Mouse (Mus musculus): ENCODE results near the gene Cirbp.
A peak's percentile ranks its signal among the peaks of the same experiment; 100 is the strongest.

The Cirbp gene

DNA sequence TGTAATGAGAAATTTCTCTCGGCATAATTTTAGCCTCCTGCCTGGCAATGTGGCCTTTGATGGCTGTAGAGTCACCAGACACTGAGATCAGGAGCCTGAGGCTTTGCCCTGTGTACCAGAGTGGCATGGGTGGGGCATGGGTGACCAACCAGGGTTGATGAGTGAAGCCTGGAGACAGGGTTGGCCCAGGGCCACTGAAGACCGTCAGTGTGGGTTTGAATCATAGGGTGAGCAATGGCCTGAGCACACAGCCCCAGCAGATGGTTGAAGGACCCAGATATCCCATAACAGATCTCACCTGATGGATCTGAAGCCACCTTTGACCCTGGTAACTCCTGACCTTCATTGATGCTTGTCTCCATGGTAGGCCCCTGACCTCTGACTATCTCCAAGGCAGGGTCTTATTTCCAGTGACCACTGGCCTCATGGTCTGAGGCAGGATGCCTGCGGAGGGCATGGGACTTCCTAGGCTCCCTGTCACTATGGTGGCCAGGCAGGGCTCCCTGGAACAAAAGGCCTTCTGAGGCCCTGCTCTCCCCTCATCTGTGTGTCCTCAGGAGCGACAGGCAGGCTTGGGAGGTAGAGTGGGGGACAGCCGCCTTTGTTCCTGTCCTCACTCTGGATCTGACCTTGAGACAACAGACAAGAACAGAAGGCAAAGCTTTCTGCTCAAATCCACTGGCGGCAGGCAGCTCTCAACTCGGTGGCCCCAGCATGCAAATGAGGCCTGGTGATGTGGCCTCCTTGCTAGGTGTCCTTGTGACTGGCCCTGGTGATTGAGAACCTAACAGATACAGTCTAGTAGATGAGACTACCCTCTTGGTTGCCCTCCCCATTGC is 11.9 kb downstream of the Cirbp start:
- no peak for DNase-seq (ENCODE audit: low spot score)

DNA sequence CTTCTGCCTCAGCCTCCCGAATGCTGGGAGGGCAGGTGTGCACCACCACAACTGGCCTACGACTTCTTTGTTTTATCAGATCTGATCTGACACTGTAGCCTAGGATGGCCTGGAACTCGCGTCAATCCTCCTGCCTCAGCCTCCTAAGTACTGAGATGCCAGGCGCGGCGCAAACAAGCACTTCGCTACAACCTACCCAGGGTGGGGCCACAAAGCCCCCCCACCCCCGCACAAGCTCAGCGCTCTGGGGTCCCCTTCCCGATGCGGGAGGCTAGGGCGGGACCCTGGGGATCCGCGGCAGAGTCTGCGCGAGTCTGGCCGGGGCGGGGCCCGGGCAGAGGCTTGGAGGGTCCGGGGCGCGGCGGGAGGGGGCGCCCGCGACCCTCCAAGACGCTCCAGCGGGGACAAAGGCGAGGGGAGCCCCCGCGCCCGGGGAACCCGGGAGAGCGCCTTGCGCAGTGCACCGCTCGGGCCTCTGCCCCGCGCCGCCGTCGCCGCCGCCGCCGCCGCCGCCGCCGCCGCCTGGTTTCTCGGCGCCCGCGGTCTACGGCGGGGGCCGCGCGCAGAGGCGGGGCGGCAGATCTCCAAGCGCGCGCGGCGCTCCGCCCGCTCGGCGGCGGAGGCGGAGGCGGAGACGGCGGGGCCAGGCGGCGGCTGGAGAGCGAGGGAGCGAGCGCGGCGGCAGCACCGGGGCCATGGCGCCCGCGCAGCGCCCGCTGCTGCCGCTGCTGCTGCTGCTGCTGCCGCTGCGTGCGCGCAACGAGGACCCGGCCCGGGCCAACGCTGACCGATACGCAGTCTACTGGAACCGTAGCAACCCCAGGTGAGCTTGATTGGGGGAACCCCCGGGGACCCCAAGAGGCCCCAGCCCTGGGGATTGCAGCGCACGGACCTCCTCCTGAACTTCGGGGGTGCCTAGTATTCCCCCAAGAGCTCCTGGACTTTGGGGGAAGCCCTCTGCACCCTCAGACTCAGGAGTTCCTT is 13.6 kb downstream of the Cirbp start, which contains the start of gene Efna2:
Gene Efna2 (plus strand): TSS at position 415 of the 984 bp plus-strand sequence.
- DNase-seq (ENCODE audit: low spot score): no peak

DNA sequence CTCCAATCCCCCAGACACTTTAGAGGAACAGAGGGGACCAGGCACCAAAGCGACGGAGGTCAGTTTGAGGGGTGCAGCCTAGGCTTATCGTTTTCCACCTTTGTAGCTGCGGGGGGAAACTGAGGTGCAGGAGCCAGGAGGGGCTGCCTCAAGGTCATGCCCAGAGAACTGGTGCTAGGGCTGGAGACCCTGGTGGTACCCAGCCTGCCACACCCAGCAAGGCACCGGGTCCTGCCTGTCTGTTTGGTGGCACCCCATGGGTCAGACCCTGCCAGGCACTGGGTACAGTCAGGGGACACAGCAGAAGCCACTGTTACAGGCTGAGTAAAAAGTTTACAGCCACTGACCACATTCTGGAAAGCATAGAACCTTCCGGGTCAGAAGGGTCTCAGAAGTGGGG is 14.5 kb downstream of the Cirbp start:
- DNase-seq (ENCODE audit: low spot score): no peak

DNA sequence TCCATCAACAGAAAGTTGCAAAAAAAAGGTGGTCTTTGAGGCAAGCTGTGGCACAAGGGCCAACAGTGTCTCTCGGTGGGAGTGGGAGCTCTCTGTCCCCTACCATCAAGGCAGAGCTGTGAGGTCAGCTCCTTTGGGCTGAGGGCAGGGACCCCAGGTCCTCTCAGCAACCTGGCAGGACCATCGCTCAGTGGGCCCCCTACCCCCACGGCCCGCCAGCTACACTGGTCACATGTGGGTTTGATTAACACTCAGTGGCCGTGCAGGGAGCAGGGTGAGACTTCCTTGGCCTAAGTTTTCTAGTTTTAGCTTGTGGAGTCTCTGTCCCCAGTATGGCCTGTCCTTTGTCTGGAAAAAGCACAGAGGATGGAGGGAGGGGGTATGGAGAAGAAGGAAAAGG is 15.0 kb downstream of the Cirbp start:
- DNase-seq (ENCODE audit: low spot score): no peak

DNA sequence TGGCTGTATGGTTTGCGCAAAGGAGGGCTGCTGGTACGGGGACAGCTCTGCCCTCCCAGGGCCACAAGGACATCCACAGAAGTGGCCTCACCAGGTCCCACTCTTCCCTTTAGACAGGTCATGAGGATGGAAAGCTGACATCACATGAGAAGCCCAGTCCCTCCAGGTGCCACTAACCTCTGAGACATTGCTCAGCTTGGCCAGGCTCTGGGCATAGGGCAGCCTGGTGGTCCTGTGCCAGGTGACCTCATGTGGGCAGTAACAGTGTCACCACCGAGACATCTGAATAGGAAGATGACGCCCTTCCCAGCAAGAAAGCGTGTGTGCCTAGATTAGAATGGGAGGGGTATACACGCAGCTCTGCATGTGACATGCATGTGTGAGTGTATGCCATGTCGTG is 16.8 kb downstream of the Cirbp start:
- no peak for DNase-seq (ENCODE audit: low spot score)

DNA sequence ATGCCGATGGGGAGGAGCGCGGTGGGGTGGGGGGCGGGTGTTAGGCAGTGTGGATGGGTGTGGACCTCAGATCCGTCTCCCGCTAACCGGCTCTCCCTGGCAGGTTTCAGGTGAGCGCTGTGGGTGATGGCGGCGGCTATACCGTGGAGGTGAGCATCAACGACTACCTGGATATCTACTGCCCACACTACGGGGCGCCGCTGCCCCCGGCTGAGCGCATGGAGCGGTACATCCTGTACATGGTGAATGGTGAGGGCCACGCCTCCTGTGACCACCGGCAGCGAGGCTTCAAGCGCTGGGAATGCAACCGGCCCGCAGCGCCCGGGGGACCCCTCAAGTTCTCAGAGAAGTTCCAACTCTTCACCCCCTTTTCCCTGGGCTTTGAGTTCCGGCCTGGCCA is 20.9 kb downstream of the Cirbp start:
- DNase-seq (ENCODE audit: low spot score): no peak

DNA sequence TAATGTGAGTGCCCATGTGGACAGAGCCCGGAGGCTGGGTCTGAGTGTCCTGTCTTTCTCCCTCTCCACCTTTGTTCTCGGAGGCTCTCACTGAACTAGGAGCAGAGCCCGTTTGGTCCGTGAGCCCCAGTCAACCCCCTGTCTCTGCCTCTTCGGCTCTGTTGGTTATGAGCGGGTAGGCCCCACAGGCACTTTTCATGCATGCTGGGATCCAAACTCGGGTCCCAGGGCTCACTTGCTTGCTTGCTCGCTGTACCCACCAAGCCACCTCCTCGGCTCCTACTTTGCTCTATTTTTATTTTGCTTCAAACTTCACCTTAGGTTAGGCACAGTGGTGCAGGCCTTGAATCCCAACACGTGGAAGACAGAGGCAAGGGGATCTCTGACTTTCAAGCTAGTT is 22.0 kb downstream of the Cirbp start:
- no peak for DNase-seq (ENCODE audit: low spot score)

DNA sequence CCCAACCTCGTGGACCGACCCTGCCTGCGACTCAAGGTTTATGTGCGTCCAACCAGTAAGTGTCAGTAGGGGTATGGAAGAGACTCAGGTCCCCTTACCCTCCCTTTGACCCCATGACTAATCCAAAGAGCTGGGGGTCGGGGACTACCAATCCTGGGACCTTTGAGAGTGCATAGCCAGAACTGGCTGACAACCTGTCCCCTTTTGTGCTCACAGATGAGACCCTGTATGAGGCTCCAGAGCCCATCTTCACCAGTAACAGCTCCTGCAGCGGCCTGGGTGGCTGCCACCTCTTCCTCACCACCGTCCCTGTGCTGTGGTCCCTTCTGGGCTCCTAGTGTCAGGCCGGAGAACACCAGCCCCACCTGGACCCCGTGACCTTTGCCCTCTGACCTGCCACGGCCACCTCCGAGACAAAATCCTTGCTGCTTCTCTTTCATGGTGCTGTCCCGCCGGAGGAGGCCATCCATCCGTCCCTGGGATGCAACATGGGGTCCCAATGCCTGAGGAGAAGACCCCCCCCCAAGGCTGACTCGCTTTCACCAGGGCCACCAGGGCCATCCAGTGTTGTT is 22.8 kb downstream of the Cirbp start:
- no peak for DNase-seq (ENCODE audit: low spot score)

DNA sequence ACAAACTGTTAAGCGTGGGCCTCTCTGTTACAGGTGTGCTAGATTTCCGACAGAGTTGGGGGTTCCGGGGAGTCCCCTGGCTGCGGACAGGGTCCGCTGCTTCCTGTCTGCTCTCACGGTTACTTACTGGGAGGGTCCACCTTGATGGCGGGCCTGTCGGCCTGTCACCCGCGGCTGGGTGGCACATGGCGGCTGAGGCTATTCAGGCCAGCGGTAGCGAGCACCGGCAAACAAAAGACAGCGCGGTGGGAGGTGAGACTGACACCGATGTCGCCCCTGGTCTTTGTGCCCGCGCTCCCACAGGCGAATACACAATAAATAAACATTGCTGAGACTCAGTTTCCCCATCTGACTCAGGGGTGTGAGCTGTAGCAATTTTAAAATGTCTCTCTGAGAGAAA is 24.2 kb downstream of the Cirbp start:
- DNase-seq (ENCODE audit: low spot score): no peak

DNA sequence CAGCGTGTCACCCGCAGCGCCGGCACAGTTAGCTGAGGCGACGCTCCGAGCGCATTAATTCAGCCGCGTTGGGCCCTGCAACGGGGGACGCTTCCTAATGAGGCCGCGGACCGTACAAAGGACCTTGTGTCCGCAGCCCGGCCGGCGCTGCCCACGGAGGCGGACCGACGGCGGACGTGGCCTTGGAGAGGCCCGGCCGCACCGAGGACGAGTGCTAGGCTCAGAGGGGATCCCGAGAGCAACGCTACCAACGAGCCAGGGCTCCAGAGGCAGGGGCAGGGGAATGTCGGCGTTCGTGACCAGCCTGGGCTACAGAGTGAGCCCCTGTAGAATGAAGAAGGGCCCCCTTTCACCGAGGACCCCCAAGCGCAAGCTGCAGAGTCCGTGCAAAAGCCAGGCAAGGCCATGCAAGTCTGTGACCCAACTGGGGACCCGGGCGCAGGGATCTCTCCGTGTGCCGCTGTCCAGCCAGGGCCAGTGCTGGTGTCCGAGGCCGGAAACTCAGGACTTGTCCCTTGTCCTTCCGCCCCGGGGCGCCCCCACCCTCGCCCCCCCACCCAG is 24.8 kb downstream of the Cirbp start:
- no peak for DNase-seq (ENCODE audit: low spot score)

DNA sequence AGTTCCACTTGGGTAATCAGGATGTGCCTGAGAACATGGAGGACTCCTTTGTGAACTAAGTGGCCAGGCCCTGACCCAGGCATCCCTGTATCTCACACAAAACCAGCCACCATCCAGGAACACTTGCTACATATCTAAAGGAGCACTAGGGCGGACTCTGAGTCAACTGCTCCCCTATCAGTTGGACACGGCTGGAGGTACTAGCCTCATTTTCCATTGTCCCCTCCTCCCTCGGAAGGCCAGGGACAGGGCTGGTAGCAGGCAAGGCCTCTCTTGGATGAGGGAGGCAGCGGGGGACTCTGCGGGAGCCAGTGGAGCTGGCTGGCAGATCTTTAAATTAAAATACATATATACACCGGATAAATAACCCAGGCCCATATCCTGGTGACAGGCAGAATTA is 28.2 kb downstream of the Cirbp start:
- DNase-seq (ENCODE audit: low spot score): no peak

DNA sequence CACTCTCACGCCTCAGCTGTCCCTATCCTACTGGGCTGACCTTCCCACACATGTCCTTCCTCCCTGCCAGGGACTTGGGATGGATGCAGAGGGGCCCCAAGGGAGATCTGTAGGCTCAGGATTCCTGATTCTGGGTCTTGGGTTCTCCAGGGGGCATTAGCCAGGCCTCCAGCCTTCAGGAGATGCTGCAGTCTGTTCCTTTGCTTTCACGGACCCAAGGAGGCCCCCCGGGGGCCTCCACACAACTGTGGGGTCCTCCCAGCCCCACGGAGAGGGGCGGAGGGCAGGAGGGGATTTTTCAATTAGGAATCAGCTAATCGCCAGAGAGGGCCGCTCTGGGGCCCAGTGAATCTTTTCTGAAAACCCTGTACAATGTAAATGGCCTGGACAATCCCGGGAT is 28.7 kb downstream of the Cirbp start:
- DNase-seq (ENCODE audit: low spot score): no peak

DNA sequence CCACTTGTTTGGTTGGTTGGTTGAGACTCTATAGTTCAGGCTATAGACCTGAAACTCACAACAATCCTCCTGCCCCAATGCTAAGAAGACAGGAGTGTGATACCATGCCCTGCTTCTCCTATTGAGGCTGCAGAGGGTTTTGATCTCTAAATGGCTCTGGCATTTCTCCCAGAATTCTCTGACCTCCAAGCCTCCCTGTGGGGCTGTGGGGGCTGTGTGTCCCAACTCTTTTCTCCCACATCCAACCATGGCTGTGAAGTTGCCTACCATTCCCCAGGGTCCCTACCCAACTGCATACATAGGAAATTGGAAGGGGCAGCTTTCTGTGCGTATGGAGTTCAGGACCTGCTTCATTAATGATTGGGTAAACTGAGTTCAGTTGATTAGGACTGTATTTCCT is 30.4 kb downstream of the Cirbp start:
- no peak for DNase-seq (ENCODE audit: low spot score)

DNA sequence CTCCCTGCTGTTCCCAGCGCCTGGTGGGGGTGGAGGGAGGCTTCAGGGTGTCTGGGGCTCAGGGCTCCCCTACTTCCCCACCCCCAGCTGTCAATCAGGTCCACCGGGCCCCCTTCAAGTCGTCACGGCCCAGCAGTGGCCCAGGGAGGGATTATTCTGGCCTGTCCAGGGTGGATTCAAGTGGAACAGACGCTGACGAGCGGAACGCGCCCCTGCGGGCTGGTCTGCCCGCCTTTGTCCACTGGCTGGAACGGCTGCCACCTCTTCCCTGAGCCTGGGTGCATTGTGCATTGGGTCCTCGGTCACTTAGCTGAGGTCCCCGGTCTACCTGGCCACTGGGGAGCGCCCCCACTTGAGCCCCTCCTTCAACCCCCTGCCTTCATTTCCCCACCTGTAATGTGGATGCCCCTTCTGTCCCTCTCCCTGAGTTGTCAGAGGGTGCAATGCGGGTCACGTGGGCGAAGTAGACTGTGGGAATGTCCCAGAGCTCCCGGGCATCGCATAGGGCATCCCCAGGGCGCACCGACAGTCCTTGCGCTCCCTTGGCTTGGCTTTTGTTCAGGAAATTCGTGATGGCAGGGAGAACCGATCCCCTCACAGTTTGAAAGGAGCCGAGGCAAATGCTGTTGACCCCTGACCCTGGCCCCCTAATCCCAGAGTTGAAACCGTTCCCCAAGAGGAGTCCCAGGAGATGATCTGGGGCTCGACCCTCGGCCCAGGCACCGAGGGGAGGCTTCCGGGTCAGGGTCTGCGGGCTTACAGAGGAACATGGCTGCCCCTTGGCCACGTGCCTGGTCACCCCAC is 31.2 kb downstream of the Cirbp start:
- no peak for DNase-seq (ENCODE audit: low spot score)

DNA sequence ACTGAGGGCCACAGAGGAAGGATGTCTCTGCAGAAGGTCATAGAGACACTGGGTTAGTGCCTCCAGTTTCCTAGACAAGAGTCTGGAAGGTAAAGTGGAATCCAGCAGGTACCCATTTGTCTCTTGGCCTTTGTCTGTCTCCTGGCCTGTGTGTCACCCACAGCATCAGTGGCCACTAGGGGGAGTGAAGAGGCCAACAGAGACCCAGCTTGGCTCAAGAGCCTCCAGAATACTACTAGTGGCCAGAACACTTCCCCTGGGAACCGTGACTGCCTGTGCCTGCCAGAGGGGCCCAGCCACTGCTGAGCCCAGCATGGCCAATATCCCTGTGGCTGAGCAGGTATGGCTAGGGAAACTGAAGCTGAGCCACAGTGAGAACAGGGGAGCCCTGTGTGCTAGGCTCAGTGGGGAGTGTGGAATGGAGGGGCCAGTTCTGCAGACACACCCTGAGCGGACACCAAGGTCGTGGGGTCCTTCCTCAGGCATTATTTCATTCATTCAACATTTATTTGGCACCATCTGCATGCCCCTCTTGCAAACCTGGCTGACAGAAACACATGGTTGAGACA is 33.7 kb downstream of the Cirbp start:
- DNase-seq (ENCODE audit: low spot score): peak; percentile 88

DNA sequence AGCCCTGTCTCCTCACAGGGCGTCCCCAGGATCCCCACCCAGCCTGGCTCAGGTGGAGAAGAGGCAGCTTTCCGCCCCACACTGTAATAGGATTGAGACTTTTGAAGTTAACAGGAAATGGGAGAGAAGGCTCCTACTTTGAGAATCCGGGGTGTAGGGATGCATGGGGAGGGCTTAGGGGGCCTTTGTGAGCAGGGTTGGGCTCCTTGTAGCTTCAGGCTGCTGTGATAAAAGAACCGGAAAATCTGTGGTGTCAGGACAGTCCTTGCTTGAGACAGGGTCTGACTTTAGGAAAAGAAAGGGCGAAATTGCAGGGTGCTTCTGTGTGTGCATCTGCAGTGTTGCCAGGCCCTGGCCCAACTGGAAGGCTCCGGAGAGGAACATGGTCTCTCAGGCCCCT is 34.7 kb downstream of the Cirbp start:
- no peak for DNase-seq (ENCODE audit: low spot score)

DNA sequence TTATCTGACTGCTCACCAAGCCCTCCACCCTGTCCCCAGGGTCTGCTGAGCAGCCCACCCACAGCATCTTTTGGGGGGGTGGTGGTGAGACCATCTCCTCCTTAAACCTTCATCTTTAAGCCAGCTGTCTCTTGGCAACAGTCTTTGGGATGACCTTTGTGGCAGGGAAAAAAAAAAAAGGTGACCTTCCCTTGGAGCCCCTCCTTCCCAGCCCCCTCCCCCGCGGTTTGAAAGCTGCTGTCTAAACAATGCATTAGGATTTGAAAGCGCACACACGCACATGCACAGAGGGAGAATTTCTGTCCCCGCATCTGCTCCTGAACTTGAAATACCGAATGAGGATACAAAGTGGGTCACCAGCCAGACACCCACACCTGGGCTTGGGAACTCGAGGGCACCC is 38.3 kb downstream of the Cirbp start:
- DNase-seq (ENCODE audit: low spot score): no peak

DNA sequence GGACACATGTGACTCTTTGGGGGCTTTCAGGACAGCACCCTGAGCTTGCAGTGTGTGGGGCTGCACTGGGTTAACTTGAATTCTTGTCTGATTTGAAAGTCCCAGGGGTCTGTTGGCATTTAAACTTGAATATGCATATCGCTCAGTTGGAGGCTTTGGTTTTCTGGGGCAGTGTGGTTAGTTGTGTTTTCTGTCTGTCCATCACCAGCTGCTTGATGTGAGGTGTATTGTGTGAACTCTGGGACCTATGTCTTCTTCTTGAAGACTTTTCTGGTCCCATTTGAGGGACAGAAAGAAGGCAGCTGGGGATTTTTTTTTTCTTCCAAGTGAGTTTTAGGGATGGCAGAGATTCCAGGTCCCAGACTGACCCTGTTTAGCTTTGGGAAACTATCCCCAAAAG is 41.4 kb downstream of the Cirbp start:
- no peak for DNase-seq (ENCODE audit: low spot score)

DNA sequence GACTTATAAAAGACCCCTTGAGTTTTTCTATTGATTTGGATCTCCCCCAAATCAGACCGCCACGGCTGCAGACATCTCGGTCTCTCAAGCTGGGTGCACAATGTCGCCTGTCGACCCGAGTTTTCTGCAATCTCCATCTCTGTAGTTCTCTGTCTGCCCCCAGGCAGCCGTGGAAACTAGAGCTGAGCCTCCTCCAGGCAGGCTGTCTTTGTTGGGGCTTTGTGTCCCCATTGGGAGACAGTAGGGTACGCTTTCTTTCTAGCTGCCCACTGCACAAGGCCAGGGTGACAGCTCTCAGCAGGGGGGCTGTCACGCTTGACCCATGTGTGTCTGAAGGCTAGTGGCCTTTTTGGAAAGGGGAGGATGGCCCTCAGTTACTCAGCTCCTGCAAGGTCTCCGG is 41.9 kb downstream of the Cirbp start:
- no peak for DNase-seq (ENCODE audit: low spot score)

DNA sequence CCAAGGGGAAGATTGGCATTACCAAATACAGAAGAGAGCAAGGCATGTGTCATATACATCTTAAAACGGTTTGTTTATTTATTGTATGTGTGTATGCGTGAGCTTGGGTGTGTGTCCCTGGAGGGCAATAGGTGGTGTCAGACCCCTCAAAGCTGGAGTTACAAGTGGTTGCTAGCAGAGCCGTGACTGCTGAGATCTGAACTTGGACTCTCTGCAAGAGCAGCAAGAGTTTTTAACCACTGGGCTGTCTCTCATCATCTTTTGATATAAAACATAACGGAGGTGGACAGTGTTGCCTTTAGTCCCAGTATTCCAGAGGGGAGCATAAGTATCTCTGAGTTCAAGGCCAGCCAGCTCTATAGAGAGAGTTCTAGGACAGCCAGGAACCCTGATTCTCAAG is 42.5 kb downstream of the Cirbp start:
- DNase-seq (ENCODE audit: low spot score): no peak

DNA sequence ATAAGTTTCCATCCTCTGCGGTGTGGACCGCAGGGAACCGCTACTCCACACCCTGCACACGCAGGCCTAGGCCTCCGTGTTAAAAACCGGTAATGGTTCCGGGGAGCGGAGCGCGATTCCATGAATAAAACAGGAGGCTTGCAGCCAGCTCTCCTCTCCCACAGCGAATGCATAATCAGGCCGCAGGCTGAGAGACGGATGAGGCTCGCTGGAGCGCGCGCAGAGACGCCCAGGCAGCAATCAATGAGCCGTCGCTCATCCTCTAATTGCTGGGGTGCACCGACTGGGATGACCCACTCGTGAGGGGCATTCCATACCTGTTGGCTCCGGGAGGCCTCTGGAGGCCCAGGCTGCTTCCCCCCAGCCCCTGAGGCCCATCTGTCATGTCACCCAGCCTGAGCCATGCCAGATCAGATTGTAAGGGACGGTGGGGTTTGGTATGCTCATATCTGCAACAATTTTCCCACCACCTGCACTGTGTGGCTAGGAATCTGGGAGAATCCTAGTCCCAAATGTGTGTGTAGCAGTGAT is 43.1 kb downstream of the Cirbp start:
- DNase-seq (ENCODE audit: low spot score): no peak

All from adipocyte (in vitro differentiated cells).